Mouse (Mus musculus) heart, embryonic 15.5 days (tissue): ENCODE results near the gene Dhh. TPM values are rescaled to one million over a fixed set of nuclear protein-coding genes. Genes with fewer than 3 reads are reported as not detected.

Experiments
- ATAC-seq: fragments of 200-750 bp; cut with Nextera tagmentation; replicated peaks from 2 replicates; pipeline ENCODE4 v1.8.0; 2017; ENCODE audit warnings: low read depth, moderate TSS enrichment; ENCODE audit not compliant: insufficient number of reproducible peaks, insufficient read depth, low FRiP score
- H3K27ac ChIP-seq: fragments of 300-500 bp; sonication (generic); 2 replicates; pipeline ENCODE4 v1.5.1; 2015; ENCODE audit warnings: mild to moderate bottlenecking, inconsistent platforms
- H3K27me3 ChIP-seq: fragments of 300-500 bp; sonication (generic); 2 replicates; pipeline ENCODE4 v1.6.1; 2015; ENCODE audit warnings: inconsistent platforms
- H3K36me3 ChIP-seq: fragments of 300-500 bp; sonication (generic); 2 replicates; pipeline ENCODE4 v1.6.1; 2015; ENCODE audit warnings: mild to moderate bottlenecking, inconsistent platforms
- H3K4me1 ChIP-seq: fragments of 300-500 bp; sonication (generic); replicated peaks from 2 replicates; pipeline ENCODE4 v1.6.1; 2015; ENCODE audit warnings: inconsistent platforms
- H3K4me2 ChIP-seq: fragments of 300-500 bp; sonication (generic); 2 replicates; pipeline ENCODE4 v1.6.1; 2015; ENCODE audit warnings: inconsistent platforms, mild to moderate bottlenecking, moderate library complexity
- H3K4me3 ChIP-seq: fragments of 300-500 bp; sonication (generic); 2 replicates; pipeline ENCODE4 v1.5.1; 2015; ENCODE audit warnings: mild to moderate bottlenecking, inconsistent platforms
- H3K9ac ChIP-seq: fragments of 300-500 bp; sonication (generic); 2 replicates; pipeline ENCODE4 v1.6.1; 2015; ENCODE audit warnings: mild to moderate bottlenecking, inconsistent platforms
- H3K9me3 ChIP-seq: fragments of 300-500 bp; sonication (generic); replicated peaks from 2 replicates; pipeline ENCODE4 v1.6.1; 2016; ENCODE audit warnings: inconsistent platforms
- WGBS: fragments of 180-500 bp; shearing (Covaris S2); methylation state at CpG from one replicate; pipeline ENCODE4 v1.1.7; 2015; ENCODE audit warnings: mixed read lengths; 5-methylcytosine and 5-hydroxymethylcytosine counted together
- polyA plus RNA-seq: library from polyadenylated mRNA; unstranded; fragments of >200 nt; fragmentation: Nextera tagmentation; extraction: Ambion mirVana; gene quantifications from 2 replicates; pipeline ENCODE4 v1.2.1, GENCODE M21; 2015

Gene Dhh
- polyA plus RNA-seq, 1 experiment from 2014 or later, result 2.1 TPM

DNA sequence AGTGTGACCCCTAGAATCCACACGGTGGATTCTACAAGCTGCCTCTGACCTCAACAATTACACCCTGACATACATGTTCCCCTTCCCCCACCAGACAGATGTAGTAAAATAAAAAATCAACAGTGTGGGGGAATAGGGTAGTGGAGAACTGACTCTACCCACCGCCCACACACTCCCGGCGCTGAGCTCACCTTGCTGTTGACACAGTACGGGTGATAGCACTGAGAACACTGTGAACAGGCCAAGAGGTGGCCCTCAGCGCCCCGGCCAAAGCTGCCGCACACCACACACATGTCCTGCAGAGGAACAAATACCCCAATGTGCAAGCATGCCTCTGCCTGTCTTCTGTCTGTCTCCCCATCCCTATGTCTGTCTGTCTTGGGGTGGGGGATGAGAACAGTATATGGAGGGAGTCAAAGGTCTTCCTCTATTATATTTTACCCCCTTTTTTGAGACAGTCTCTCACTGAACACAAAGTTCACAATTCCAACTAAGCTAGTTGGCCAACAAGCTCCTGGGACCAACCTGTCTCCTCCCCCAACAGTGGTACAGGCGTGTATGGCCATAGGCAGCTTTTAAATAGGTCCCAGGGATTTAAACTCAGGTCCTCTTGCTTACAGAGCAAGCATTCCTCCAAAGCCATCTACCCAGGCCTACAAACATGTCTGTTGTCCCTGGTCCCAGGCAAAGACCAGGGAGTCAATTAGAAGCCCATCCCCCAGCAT lies 38.9 kb downstream of the Dhh start:
- no peak for ATAC-seq

DNA sequence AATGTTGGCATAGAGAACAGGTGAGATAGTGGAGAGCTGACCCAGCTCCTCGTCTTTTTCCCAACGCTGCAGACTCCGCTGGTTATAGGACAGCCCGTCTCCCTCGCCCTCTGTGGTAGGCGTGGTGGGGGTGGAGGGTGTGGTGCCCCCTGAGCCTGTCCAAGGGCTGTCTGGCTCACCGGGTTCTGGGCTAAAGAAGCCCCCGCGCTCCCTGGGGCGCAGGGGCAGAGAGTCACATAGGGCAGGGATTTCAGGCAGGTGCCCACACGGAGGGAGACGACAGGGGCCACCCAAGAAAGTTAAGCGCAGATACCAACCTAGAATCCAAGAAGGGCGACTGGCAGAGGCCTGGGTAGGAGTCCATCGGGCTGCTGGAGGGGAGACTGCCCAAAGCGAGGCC lies 44.1 kb downstream of the Dhh start:
- ATAC-seq, result no peak
- Histone ChIP-seq H3K9ac (no peak overlapping the region), H3K36me3 (peaks cover 98% of the 10 kb centered on the region), H3K4me3 (no peak overlapping the region), H3K4me2 (no peak overlapping the region), H3K4me1 (no peaks in the 10 kb centered on the region), H3K27ac (no peak overlapping the region), H3K27me3 (no peaks in the 10 kb centered on the region), H3K9me3 (no peaks in the 10 kb centered on the region)
- 88% methylated on average over 16 of the region's 16 CpGs for WGBS

More for the DNA sequence above, 38.9 kb downstream of the Dhh start:
- H3K9me3 ChIP-seq, result no peaks in the 10 kb centered on the region
- no peaks in the 10 kb centered on the region for H3K4me1 ChIP-seq
- no peak overlapping the region for H3K4me3 ChIP-seq
- H3K27ac ChIP-seq, result no peak overlapping the region
- 84% methylated on average over 9 of the region's 9 CpGs for WGBS
- no peak overlapping the region for H3K9ac ChIP-seq
- no peak overlapping the region for H3K4me2 ChIP-seq
- H3K27me3 ChIP-seq, result no peaks in the 10 kb centered on the region
- H3K36me3 ChIP-seq, result peaks cover 98% of the 10 kb centered on the region

DNA sequence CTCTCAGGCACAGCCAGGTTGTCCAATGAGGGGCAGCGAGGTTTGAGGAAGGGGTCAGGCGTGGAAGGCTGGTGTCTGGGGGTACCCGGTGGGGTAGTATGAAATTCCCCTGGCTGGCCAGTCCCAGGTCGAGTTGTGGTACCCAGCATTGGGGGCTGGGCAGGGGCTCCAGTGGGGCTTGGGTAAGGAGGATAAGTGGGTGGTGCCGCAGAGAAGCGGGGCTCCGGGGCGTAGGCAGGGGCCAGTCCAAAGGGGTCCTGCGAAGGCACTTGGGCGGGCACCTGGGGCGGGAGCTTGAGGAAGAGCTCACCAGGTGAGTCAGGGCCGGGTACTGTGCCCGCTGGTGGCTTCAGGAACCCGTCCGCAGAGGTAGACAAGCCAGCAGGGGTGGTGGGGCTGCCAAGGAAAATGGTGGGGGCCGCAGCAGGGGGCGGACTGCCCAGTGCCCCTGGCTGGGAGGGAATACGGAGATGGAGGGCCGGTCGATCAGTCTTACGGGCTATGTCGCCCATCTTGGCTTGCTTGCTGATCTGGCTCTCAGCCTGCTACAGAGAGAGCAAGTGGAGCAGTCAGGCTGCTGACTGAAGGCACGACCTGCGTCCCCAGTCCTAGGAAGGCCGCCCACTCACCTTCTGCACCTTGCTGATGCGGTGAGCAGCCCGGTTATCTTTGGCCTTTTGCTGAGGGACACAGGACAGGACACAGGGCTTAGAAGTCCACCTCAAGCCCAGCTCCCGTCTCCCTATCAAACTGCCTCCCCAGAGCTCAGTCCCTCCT lies 45.0 kb downstream of the Dhh start:
- no peak overlapping the region for H3K9ac ChIP-seq
- H3K36me3 ChIP-seq, result peaks cover 99% of the 10 kb centered on the region
- H3K4me3 ChIP-seq, result no peak overlapping the region
- 90% methylated on average over 28 of the region's 28 CpGs for WGBS
- no peaks in the 10 kb centered on the region for H3K4me1 ChIP-seq
- no peaks in the 10 kb centered on the region for H3K9me3 ChIP-seq
- no peak for ATAC-seq
- H3K27me3 ChIP-seq, result no peaks in the 10 kb centered on the region
- no peak overlapping the region for H3K4me2 ChIP-seq
- no peak overlapping the region for H3K27ac ChIP-seq

DNA sequence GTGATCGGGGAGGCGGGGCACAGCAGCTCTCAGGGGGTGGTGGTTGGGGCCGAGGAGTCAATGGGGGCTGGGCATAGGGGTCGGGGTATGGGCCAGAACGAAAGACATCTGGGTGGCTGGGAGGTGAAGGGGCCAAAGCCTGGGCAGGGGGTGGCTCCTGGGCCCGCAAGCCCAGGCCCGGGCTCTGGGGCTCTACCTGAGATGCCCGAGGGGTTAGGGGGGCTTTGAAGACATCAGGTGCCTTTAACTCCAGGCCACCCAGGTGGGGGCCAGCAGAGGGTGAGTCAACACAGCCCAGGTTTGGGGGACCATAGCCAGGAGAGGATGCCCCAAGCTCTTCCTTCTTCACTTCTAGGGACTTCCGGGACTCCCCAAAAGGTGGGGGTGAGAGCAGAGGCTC lies 45.6 kb downstream of the Dhh start:
- H3K4me2 ChIP-seq, result no peak overlapping the region
- H3K4me3 ChIP-seq, result no peak overlapping the region
- H3K27me3 ChIP-seq, result no peaks in the 10 kb centered on the region
- ATAC-seq, result no peak
- 90% methylated on average over 9 of the region's 9 CpGs for WGBS
- H3K9ac ChIP-seq, result no peak overlapping the region
- no peaks in the 10 kb centered on the region for H3K9me3 ChIP-seq
- no peak overlapping the region for H3K27ac ChIP-seq
- H3K36me3 ChIP-seq, result peaks cover 99% of the 10 kb centered on the region
- H3K4me1 ChIP-seq, result no peaks in the 10 kb centered on the region

DNA sequence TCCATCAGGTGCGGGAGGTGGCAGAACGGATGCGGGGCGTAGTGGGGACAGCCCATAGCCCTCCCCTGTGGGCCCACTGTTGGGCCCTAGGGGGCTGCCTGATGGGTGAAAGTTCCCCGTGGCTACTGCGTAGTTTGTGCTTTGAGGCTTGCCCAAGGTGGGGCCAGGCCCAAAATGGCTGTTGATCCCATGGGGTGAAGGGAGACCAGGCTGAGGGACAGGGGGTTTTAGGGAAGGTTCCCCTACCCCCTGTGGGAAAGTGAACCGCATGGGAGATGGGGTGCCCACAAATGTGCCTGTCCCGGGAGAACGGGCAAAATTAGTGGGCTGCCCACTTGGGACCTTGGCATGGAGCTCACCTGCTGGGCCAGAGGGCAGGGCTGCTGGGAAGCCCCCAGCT lies 46.3 kb downstream of the Dhh start:
- no peaks in the 10 kb centered on the region for H3K4me1 ChIP-seq
- no peaks in the 10 kb centered on the region for H3K27me3 ChIP-seq
- ATAC-seq, result no peak
- no peaks in the 10 kb centered on the region for H3K9me3 ChIP-seq
- no peak overlapping the region for H3K27ac ChIP-seq
- no peak overlapping the region for H3K9ac ChIP-seq
- no peak overlapping the region for H3K4me2 ChIP-seq
- WGBS, result 95% methylated on average over 9 of the region's 9 CpGs
- no peak overlapping the region for H3K4me3 ChIP-seq
- H3K36me3 ChIP-seq, result peaks cover 99% of the 10 kb centered on the region

DNA sequence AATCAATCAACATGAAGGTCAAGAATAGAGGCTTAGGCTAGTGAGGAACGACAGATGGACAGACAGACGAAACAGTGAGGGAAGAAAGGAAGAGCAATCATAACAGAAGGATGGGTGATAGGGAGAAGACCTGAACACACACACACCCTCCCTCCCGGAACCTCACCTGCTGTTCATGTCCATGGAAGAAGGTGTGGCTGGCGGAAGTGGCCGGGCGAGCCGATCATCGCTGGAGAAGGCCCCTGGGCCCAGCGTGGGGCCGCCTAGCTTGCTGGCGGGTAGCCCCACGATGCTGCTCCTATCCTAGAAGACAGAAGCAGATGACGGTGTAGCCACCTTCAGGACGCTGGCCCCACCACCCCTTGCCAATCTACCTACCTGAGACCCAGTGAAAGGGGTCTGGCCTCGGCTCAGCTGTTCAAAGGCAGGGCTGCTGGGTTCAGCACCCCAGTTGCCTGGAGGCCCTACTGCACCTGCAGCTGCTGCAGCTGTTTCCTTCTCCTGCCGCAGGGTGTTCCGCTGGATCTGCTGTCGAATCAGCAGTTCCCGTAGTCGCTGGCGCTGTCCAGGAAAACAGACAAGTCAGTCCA lies 47.0 kb downstream of the Dhh start:
- Histone ChIP-seq H3K9ac (no peak overlapping the region), H3K36me3 (peaks cover 99% of the 10 kb centered on the region), H3K27me3 (no peaks in the 10 kb centered on the region), H3K4me3 (no peak overlapping the region), H3K27ac (no peak overlapping the region), H3K9me3 (no peaks in the 10 kb centered on the region), H3K4me2 (no peak overlapping the region), H3K4me1 (no peaks in the 10 kb centered on the region)
- ATAC-seq, result no peak
- 86% methylated on average over 21 of the region's 21 CpGs for WGBS

DNA sequence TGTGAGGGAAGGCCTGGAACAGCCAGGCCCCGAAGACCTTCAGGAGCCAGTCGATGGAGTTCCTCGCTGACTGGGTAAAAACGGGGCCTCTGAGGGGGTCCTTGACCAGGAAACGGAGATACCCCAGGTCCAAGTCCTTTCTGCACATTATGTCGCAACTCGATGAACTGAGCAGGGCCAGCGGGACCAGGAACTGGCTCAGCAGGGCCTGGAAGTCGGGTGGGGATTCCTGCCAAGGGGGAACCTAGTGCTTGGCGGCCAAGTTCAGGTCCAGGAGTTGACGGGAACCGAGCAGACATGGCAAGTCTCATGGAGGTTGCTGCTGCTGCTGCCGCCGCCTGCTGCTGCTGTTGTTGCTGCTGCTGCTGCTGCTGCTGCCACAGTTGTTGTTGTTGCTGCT lies 47.7 kb downstream of the Dhh start:
- Histone ChIP-seq H3K9me3 (no peaks in the 10 kb centered on the region), H3K36me3 (peaks cover 99% of the 10 kb centered on the region), H3K27me3 (no peaks in the 10 kb centered on the region), H3K9ac (no peak overlapping the region), H3K4me2 (no peak overlapping the region), H3K4me3 (no peak overlapping the region), H3K27ac (no peak overlapping the region), H3K4me1 (no peaks in the 10 kb centered on the region)
- ATAC-seq, result no peak
- WGBS, result 88% methylated on average over 14 of the region's 14 CpGs

DNA sequence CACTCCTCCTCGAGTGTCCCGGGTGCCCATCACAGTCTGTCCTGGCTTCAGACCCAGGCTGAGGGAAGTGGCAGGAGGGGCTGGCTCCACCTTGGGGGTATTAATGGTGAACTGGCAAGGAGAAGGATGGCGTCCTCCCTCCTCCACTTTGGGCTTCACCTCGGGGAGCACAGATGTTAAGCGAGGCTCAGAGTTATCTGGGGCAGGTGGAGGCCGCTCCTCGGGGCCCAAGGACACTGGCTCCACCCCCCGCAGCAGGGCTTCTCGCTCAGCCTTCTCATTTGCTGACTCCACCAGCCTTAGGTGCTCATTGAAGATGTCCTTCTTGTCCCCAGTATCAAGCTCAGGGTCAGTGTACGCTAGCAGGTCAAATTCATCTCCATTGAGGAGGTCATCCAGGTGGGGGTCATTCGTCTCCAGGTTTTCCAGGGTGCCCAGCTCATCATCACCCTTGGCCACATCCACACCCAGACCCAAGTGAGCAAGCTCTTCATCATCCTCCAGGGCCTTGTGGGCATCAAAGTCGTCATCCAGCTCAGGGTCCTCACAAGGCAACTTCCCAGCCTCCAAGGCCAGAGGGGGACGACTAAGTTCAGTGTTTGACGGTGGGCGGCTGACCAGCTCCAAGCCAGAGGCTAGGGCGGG lies 48.3 kb downstream of the Dhh start:
- peaks cover 99% of the 10 kb centered on the region for H3K36me3 ChIP-seq
- H3K9me3 ChIP-seq, result no peaks in the 10 kb centered on the region
- no peak overlapping the region for H3K4me2 ChIP-seq
- no peak overlapping the region for H3K27ac ChIP-seq
- H3K27me3 ChIP-seq, result no peaks in the 10 kb centered on the region
- H3K4me1 ChIP-seq, result no peaks in the 10 kb centered on the region
- H3K9ac ChIP-seq, result no peak overlapping the region
- 83% methylated on average over 16 of the region's 16 CpGs for WGBS
- no peak overlapping the region for H3K4me3 ChIP-seq
- no peak for ATAC-seq

DNA sequence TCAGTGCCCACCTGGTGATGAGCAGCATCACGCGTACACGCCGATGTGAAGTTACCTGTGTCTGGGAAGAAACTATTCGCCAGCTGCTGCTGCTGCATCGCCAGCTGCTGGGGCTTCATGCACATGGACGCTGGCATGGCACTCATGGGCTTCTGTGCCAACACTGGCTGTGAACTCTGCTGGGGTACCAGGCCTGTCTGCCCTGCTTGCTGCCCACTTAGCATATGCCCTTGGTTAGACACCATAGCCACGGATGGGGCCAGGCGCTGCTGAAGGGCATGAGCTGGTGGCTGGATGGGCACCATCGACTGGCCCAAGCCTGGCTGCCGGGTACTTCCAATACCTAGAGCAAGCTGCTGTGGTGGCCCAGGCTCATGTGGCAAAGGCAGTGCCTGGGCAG lies 49.2 kb downstream of the Dhh start:
- no peaks in the 10 kb centered on the region for H3K4me1 ChIP-seq
- H3K4me2 ChIP-seq, result no peak overlapping the region
- no peaks in the 10 kb centered on the region for H3K9me3 ChIP-seq
- no peak for ATAC-seq
- H3K27ac ChIP-seq, result no peak overlapping the region
- H3K4me3 ChIP-seq, result no peak overlapping the region
- no peaks in the 10 kb centered on the region for H3K27me3 ChIP-seq
- H3K9ac ChIP-seq, result no peak overlapping the region
- H3K36me3 ChIP-seq, result peaks cover 99% of the 10 kb centered on the region
- WGBS, result 93% methylated on average over 11 of the region's 11 CpGs

DNA sequence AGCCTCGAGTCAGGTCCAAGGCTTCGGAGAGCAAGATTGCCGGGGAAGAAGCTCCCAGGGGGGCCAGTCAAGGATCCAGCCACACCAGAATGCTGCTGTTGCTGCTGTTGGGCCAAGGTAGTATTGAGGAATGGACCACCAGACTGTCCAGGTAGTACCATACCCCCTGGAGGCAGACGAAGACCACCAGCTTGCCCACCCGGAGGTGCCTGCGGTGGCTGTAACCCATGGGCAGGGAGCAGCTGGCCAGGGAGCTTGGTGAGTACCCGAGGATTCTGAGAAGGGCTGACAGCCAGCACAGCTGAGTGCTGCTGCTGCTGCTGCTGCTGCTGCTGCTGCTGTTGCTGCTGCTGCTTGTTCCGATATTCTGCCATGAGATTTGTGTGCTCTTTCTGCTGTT lies 52.2 kb downstream of the Dhh start:
- 91% methylated on average over 8 of the region's 8 CpGs for WGBS
- no peak overlapping the region for H3K4me3 ChIP-seq

DNA sequence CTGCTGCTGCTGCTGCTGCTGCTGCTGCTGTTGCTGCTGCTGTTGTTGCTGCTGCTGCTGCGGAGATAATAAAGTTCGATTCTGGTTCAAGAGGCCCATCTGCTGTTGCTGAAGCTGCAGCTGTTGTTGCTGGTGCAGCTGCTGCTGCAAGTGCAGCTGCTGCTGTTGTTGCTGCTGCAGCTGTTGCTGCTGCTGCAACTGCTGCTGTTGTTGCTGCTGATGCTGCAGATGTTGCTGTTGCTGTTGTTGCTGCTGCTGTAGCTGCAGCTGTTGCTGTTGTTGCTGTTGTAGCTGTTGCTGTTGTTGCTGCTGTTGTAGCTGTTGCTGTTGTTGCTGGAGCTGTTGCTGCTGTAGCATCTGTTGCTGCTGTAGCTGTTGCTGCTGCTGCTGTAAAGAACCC lies 53.2 kb downstream of the Dhh start:
- Histone ChIP-seq H3K4me1 (no peaks in the 10 kb centered on the region), H3K9me3 (no peaks in the 10 kb centered on the region), H3K36me3 (peaks cover 99% of the 10 kb centered on the region), H3K27ac (no peak overlapping the region), H3K9ac (no peak overlapping the region), H3K4me3 (no peak overlapping the region), H3K4me2 (no peak overlapping the region), H3K27me3 (no peaks in the 10 kb centered on the region)
- 95% methylated on average over 2 of the region's 2 CpGs for WGBS
- ATAC-seq, result no peak

More for the DNA sequence above, 52.2 kb downstream of the Dhh start:
- Histone ChIP-seq H3K27ac (no peak overlapping the region), H3K27me3 (no peaks in the 10 kb centered on the region), H3K36me3 (peaks cover 99% of the 10 kb centered on the region), H3K4me2 (no peak overlapping the region), H3K9ac (no peak overlapping the region), H3K4me1 (no peaks in the 10 kb centered on the region), H3K9me3 (no peaks in the 10 kb centered on the region)
- no peak for ATAC-seq
